Mouse (Mus musculus) MEL (cell line): ENCODE measurements around the gene Rhd. TPM values are rescaled to one million over a fixed set of nuclear protein-coding genes. Genes with fewer than 3 reads are reported as not detected.
"Not testable (repeated sequence)": the region's sequence is repeated elsewhere in the genome, so short reads cannot be mapped to it uniquely, and the experiment has no call there.

Source experiments
- DNase-seq: peaks from one replicate; pipeline ENCODE4 v3.0.0; 2011; ENCODE audit warnings: low read depth, low spot score
- H3K27ac ChIP-seq: 2 replicates; pipeline ENCODE4 v1.5.1; 2012; ENCODE audit warnings: low read depth, mild to moderate bottlenecking, control low read depth, low read length, moderate library complexity; ENCODE audit not compliant: control insufficient read depth
- H3K27me3 ChIP-seq, 2 experiments: fragments of 150-350 bp in 1 of 2; sonication (generic) in 1 of 2; 2 replicates each; pipeline ENCODE4 v1.6.1; 2012; ENCODE audit warnings: low read length in 2 of 2, mild to moderate bottlenecking in 2 of 2, improper control_type of control experiment in 1 of 2, moderate library complexity in 1 of 2; ENCODE audit not compliant: insufficient read depth in 2 of 2, control insufficient read depth in 1 of 2
- H3K36me3 ChIP-seq, 2 experiments: 2 replicates each; pipeline ENCODE4 v1.6.1; 2012 to 2014; ENCODE audit warnings: low read length in 2 of 2, improper control_type of control experiment in 1 of 2, inconsistent platforms in 1 of 2, mild to moderate bottlenecking in 1 of 2; ENCODE audit not compliant: insufficient read depth in 2 of 2, control insufficient read depth in 1 of 2
- H3K4me1 ChIP-seq, 2 experiments: fragments of 150-350 bp in 1 of 2; sonication (generic) in 1 of 2; 2 replicates each; pipeline ENCODE4 v1.6.1; 2012; ENCODE audit warnings: low read length in 2 of 2, improper control_type of control experiment in 1 of 2, mild to moderate bottlenecking in 1 of 2; ENCODE audit not compliant: insufficient read depth in 2 of 2, control insufficient read depth in 1 of 2
- H3K4me3 ChIP-seq, 2 experiments: fragments of 150-350 bp in 1 of 2; sonication (generic) in 1 of 2; 2 replicates each; pipeline ENCODE4 v1.5.1; 2012; ENCODE audit warnings: low read depth in 2 of 2, low read length in 2 of 2, mild to moderate bottlenecking in 2 of 2, moderate library complexity in 2 of 2, control low read depth in 1 of 2, improper control_type of control experiment in 1 of 2; ENCODE audit not compliant: control insufficient read depth in 1 of 2, insufficient read depth in 1 of 2
- H3K79me2 ChIP-seq: 2 replicates; pipeline ENCODE4 v1.6.1; 2012; ENCODE audit warnings: mild to moderate bottlenecking, low read length, moderate library complexity; ENCODE audit not compliant: control insufficient read depth, poor library complexity, insufficient read depth
- H3K9ac ChIP-seq: 2 replicates; pipeline ENCODE4 v1.6.1; 2012; ENCODE audit warnings: low read depth, mild to moderate bottlenecking, control low read depth, low read length, moderate library complexity; ENCODE audit not compliant: control insufficient read depth, poor library complexity, severe bottlenecking
- H3K9me3 ChIP-seq: fragments of 150-350 bp; sonication (generic); replicated peaks from 2 replicates; pipeline ENCODE4 v1.6.1; 2012; ENCODE audit warnings: mild to moderate bottlenecking, low read length, improper control_type of control experiment, moderate library complexity; ENCODE audit not compliant: insufficient read depth
- CHD2 ChIP-seq: IDR thresholded peaks from 2 replicates; pipeline ENCODE4 v1.6.1; 2011; ENCODE audit warnings: low read length, improper control_type of control experiment
- CTCF ChIP-seq, 3 experiments: IDR thresholded peaks in 2 of 3; conservative IDR thresholded peaks in 1 of 3; 2 replicates each; pipeline ENCODE4 v1.5.1; 2011 to 2012; ENCODE audit warnings: low read length in 3 of 3, low read depth in 2 of 3, mild to moderate bottlenecking in 2 of 3, improper control_type of control experiment in 1 of 3, inconsistent platforms in 1 of 3, mixed read lengths in 1 of 3, moderate library complexity in 1 of 3; ENCODE audit not compliant: control insufficient read depth in 1 of 3, insufficient read depth in 1 of 3, poor library complexity in 1 of 3, severe bottlenecking in 1 of 3
- E2F4 ChIP-seq: IDR thresholded peaks from 2 replicates; pipeline ENCODE4 v1.6.1; 2011; ENCODE audit warnings: low read depth, low read length, improper control_type of control experiment, borderline replicate concordance
- ETS1 ChIP-seq: IDR thresholded peaks from 2 replicates; pipeline ENCODE4 v1.6.1; 2012; ENCODE audit warnings: low read depth, mild to moderate bottlenecking, inconsistent platforms, low read length, improper control_type of control experiment, moderate library complexity
- GATA1 ChIP-seq: IDR thresholded peaks from 2 replicates; pipeline ENCODE4 v1.6.1; 2011; ENCODE audit warnings: low read depth, low read length, improper control_type of control experiment
- KAT2A ChIP-seq: conservative IDR thresholded peaks from 2 replicates; pipeline ENCODE4 v1.6.1; 2012; ENCODE audit warnings: low read depth, low read length, improper control_type of control experiment, inconsistent platforms
- MAFK ChIP-seq: IDR thresholded peaks from 2 replicates; pipeline ENCODE4 v1.6.1; 2011; ENCODE audit warnings: low read depth, mild to moderate bottlenecking, low read length, improper control_type of control experiment, borderline replicate concordance
- MAZ ChIP-seq: IDR thresholded peaks from 2 replicates; pipeline ENCODE4 v1.6.1; 2012; ENCODE audit warnings: low read depth, mild to moderate bottlenecking, inconsistent platforms, low read length, improper control_type of control experiment
- MYB ChIP-seq: IDR thresholded peaks from 2 replicates; pipeline ENCODE4 v1.6.1; 2011; ENCODE audit warnings: mild to moderate bottlenecking, low read depth, low read length, improper control_type of control experiment
- NRF1 ChIP-seq: IDR thresholded peaks from 2 replicates; pipeline ENCODE4 v1.6.1; 2014; ENCODE audit warnings: low read depth, mild to moderate bottlenecking, inconsistent platforms, low read length, improper control_type of control experiment, moderate library complexity; ENCODE audit not compliant: poor library complexity, insufficient read depth, severe bottlenecking
- POLR2A ChIP-seq, 2 experiments: IDR thresholded peaks; 2 replicates each; pipeline ENCODE4 v1.6.1; 2011 to 2012; ENCODE audit warnings: low read length in 2 of 2, mild to moderate bottlenecking in 2 of 2, control low read depth in 1 of 2, improper control_type of control experiment in 1 of 2, low read depth in 1 of 2, moderate library complexity in 1 of 2; ENCODE audit not compliant: control insufficient read depth in 1 of 2, insufficient read depth in 1 of 2, poor library complexity in 1 of 2
- POLR2AphosphoS2 ChIP-seq: IDR thresholded peaks from 2 replicates; pipeline ENCODE4 v1.6.1; 2011; ENCODE audit warnings: low read length, improper control_type of control experiment
- RCOR1 ChIP-seq: IDR thresholded peaks from 2 replicates; pipeline ENCODE4 v1.6.1; 2012; ENCODE audit warnings: low read depth, mild to moderate bottlenecking, inconsistent platforms, low read length, improper control_type of control experiment
- USF1 ChIP-seq: IDR thresholded peaks from 2 replicates; pipeline ENCODE4 v1.6.1; 2014; ENCODE audit warnings: low read depth, mild to moderate bottlenecking, inconsistent platforms, low read length, improper control_type of control experiment, moderate library complexity
- ZC3H11A ChIP-seq: IDR thresholded peaks from 2 replicates; pipeline ENCODE4 v1.6.1; 2012; ENCODE audit warnings: low read depth, mild to moderate bottlenecking, inconsistent platforms, low read length, improper control_type of control experiment
- ZKSCAN1 ChIP-seq: IDR thresholded peaks from 2 replicates; pipeline ENCODE4 v1.6.1; 2012; ENCODE audit warnings: low read depth, mild to moderate bottlenecking, inconsistent platforms, low read length, improper control_type of control experiment, moderate library complexity
- ZMIZ1 ChIP-seq: IDR thresholded peaks from 2 replicates; pipeline ENCODE4 v1.6.1; 2012; ENCODE audit warnings: low read depth, mild to moderate bottlenecking, inconsistent platforms, low read length, improper control_type of control experiment, moderate library complexity
- polyA plus RNA-seq, 2 experiments: library from polyadenylated mRNA; stranded (reverse) in 1 of 2; unstranded in 1 of 2; fragments of >175 nt in 1 of 2; fragments of >200 nt in 1 of 2; gene quantifications; 2 replicates each; pipeline versions ENCODE4 v1.2.1 to v1.2.4; 2012; ENCODE audit warnings: low replicate concordance in 2 of 2, low read depth in 1 of 2; ENCODE audit not compliant: insufficient read length in 2 of 2, insufficient read depth in 1 of 2, missing spikeins in 1 of 2
- total RNA-seq: library from RNA; depleted of rRNA; stranded (reverse); fragments of 300-350 nt; gene quantifications from 2 replicates; pipeline ENCODE4 v1.2.3, GENCODE M21; 2012

The Rhd gene
- total and polyA plus RNA-seq, 3 experiments, result 49.9 to 176 TPM; not detected in 1

DNA sequence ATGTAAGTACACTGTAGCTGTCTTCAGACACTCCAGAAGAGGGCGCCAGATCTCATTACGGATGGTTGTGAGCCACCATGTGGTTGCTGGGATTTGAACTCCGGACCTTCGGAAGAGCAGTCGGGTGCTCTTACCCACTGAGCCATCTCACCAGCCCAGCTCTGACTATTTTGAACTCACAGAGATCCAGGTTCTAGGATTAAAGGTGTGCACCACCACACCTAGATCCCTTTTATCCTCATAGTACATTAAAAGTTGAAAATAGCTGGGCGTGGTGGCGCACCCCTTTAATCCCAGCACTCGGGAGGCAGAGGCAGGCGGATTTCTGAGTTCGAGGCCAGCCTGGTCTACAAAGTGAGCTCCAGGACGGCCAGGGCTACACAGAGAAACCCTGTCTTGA is 38.5 kb upstream of the Rhd start:
- not testable (repeated sequence) for H3K79me2 ChIP-seq
- H3K36me3 ChIP-seq, result peaks cover 0 to 21% of the 10 kb centered on the region in 2 experiments; a peak in 2 of 4 replicates

DNA sequence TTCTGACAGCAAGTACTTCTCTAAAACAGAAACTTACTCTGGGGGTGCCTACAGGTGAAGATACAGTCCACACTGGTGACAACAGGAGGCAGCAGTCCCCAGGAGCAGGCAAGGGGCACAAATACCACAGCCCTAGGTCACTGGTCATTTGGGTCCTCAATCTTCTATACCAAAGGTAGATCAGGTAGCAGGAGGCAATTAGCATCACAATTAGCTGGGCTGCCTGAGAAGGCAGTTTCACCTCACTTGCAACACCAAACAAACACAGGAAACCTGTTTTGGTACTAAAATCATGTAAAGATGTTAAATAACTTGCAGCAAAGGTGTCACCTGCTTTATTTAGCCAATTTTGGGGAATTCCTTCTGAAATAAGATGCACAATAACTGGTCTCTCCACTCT is 38.0 kb upstream of the Rhd start:
- Histone ChIP-seq H3K27me3 (no peaks in the 10 kb centered on the region), H3K9me3 (no peaks in the 10 kb centered on the region), H3K4me1 (no peaks in the 10 kb centered on the region), H3K36me3 (peaks cover 0 to 21% of the 10 kb centered on the region in 2 experiments; a peak in 2 of 4 replicates), H3K9ac (no peak overlapping the region), H3K4me3 (no peak overlapping the region), H3K79me2 (peaks cover 2% of the 10 kb centered on the region; the same call in 1 of the 2 replicates), H3K27ac (no peak overlapping the region)
- no peak for DNase-seq
- TF ChIP-seq ZKSCAN1 (no peak), MAFK (no peak), KAT2A (no peak), POLR2A (IDR thresholded peaks at IDR 0.05; ENCODE audit: control insufficient read depth in 1 of 2, insufficient read depth in 1 of 2, low read depth in 1 of 2, low read length in 2 of 2, poor library complexity in 1 of 2) (no peak), USF1 (no peak)

More for the DNA sequence above, 38.5 kb upstream of the Rhd start:
- H3K27me3 ChIP-seq, H3K4me1 ChIP-seq, H3K9ac ChIP-seq, H3K4me3 ChIP-seq, H3K9me3 ChIP-seq: not testable (repeated sequence)
- TF ChIP-seq CTCF (IDR thresholded peaks at IDR 0.05 in 2 of 3, conservative IDR thresholded peaks at IDR 0.05 in 1 of 3; ENCODE audit: control insufficient read depth in 1 of 3, insufficient read depth in 1 of 3, low read depth in 2 of 3, low read length in 3 of 3, poor library complexity in 1 of 3, severe bottlenecking in 1 of 3), result peak in 1 of 3 experiments; percentile 19; a peak in 1 of 6 replicates
- TF ChIP-seq, all 39 proteins: peak for 1; not testable (repeated sequence) for 38
- DNase-seq, H3K27ac ChIP-seq: not testable (repeated sequence)

DNA sequence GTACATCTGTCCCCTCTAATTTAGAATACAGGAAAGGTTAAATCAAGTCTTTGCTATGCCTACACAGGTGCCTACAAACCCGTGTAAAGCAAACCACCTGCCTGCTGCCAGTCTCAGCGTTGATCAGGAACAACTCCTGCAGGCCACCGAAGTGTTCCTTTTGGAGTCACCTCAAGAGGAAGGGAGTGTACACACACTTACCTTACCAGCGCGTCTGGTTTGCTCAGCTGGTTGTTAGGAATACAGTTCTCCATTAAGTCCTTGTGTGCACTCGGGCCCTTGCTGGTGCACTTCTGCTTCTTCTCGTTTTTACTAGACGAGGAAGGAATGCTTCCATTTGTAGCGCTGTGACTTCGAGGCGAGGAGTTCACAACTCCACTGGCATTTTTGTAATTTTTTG is 36.5 kb upstream of the Rhd start:
- no peak overlapping the region for H3K4me3 ChIP-seq
- no peaks in the 10 kb centered on the region for H3K9me3 ChIP-seq
- H3K27ac ChIP-seq, result no peak overlapping the region
- H3K4me1 ChIP-seq, result no peaks in the 10 kb centered on the region
- DNase-seq, result no peak
- peaks cover 2% of the 10 kb centered on the region; the same call in 1 of the 2 replicates for H3K79me2 ChIP-seq
- H3K27me3 ChIP-seq, result no peaks in the 10 kb centered on the region
- H3K36me3 ChIP-seq, result peaks cover 0 to 27% of the 10 kb centered on the region in 2 experiments; a peak in 2 of 4 replicates
- H3K9ac ChIP-seq, result no peak overlapping the region
- TF ChIP-seq ETS1 (no peak), NRF1 (no peak), GATA1 (no peak), E2F4 (no peak), RCOR1 (no peak), KAT2A (no peak), CHD2 (no peak), ZC3H11A (no peak), MAZ (no peak), MYB (no peak), POLR2A (IDR thresholded peaks at IDR 0.05; ENCODE audit: control insufficient read depth in 1 of 2, insufficient read depth in 1 of 2, low read depth in 1 of 2, low read length in 2 of 2, poor library complexity in 1 of 2) (no peak), ZMIZ1 (no peak), POLR2AphosphoS2 (no peak)
